In the genomic region with DNA sequence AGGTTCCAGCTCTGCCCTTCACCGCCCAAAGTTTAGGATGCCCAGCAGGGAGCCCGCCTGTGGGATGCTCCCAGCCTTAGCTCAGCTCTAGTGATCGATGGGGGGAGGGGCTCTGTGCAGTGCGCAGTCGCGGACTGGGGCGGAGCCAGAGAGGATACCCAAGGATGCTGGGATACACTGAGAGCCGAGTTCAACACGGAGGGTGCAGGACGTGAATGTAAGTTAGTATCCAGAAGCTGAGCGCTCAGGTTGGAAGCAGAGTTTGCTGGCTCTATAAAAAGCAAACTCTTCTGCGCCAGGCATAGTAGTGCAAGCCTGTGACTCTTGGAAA, we compare ENCODE assay signal across 9 mouse cellular contexts. TPM values are rescaled to one million over a fixed set of nuclear protein-coding genes. Genes with fewer than 3 reads are reported as not detected.
DNase-seq lines count a peak whose midpoint lies in the region; ATAC-seq and TF ChIP-seq lines count a peak whose summit lies in the region.
"Had no signal": no experiment of that assay in that cellular context is flagged by ENCODE, and none has a peak within 500 bp of the region (broad histone marks: within the 10 kb centered on the region; RNA-seq: fewer than 3 reads in every experiment).

A gene (minus strand): TSS at position 99 of the 331 bp plus-strand sequence.

- H3K4me1 ChIP-seq in forebrain, postnatal 0 days (ENCODE audit: insufficient read depth), result peaks cover 14% of the 10 kb centered on the region

- ATAC-seq in forebrain, postnatal 0 days, result peak; percentile 99
- ATAC-seq in CD4-positive, CD25-positive, alpha-beta regulatory T cell, adult 4 months, result no peak
- ATAC-seq: Patski had no signal

- no peaks in the 10 kb centered on the region for H3K27me3 ChIP-seq in forebrain, postnatal 0 days (ENCODE audit: insufficient read depth, low read length)
- H3K27me3 ChIP-seq: Patski had no signal

- H3K9ac ChIP-seq in forebrain, postnatal 0 days, result peak within 1 kb of the TSS; percentile 82

- intact Hi-C loops in heart, postnatal 25 days (cut with DNase I), result no loop called here

- 2% methylated on average over 12 of the region's 12 CpGs for WGBS in forebrain, postnatal 0 days

- DNase-seq in ES-CJ7 (ENCODE audit: low read depth, low spot score), result peak; percentile 93
- peak; percentile 89 to 94 for DNase-seq in cerebellum, adult 18-20 months
- peak; percentile 94 for DNase-seq in forebrain, postnatal 0 days
- peak; percentile 19 for DNase-seq in heart, postnatal 25 days (ENCODE audit: low spot score)
- peak; percentile 88 for DNase-seq in layer of hippocampus, postnatal 36 days
- DNase-seq in lung, postnatal 25 days (ENCODE audit: low spot score), result peak; percentile 32
- peak; percentile 90 for DNase-seq in right cerebral cortex, postnatal 14 days

- H3K4me3 ChIP-seq in forebrain, postnatal 0 days (ENCODE audit: low read depth, low read length), result peak within 1 kb of the TSS; percentile 60

- TF ChIP-seq CTCF in forebrain, postnatal 0 days (IDR thresholded peaks at IDR 0.05; ENCODE audit: low read depth), result peak; percentile 39

- H3K4me2 ChIP-seq in forebrain, postnatal 0 days (ENCODE audit: low read depth), result peak within 1 kb of the TSS; percentile 81

- H3K36me3 ChIP-seq in forebrain, postnatal 0 days (ENCODE audit: insufficient read depth), result no peaks in the 10 kb centered on the region

- no peaks in the 10 kb centered on the region for H3K9me3 ChIP-seq in forebrain, postnatal 0 days (ENCODE audit: low read length)

- H3K27ac ChIP-seq in forebrain, postnatal 0 days (ENCODE audit: low read depth, low read length), result peak within 1 kb of the TSS; percentile 91

RNA-seq across cellular contexts. Expression of the gene that starts here (rescaled TPM):
- total RNA-seq in forebrain, postnatal 0 days (2014; rRNA removed), result 61.9 and 78.1 TPM in 2 replicates
- polyA plus RNA-seq in forebrain, postnatal 0 days (2015; fragmentation: Nextera tagmentation; extraction: Ambion mirVana), result 37.6 and 46.3 TPM in 2 replicates
- total RNA-seq in heart, postnatal 25 days (2021), result under 1 TPM; 0.23 to 0.31 TPM
- 10 to 100 TPM; 23.4 to 26.2 TPM for total RNA-seq in layer of hippocampus, postnatal 36 days (2021)
- 1 to 10 TPM; 1.4 to 1.7 TPM for polyA plus RNA-seq in CD4-positive, CD25-positive, alpha-beta regulatory T cell, adult 4 months (2017; shearing (Covaris generic))

Comparison
In these comparisons a context has a peak if more than half of its experiments do, and no peak if none do; other contexts are left out.
1. RNA of the gene that starts here (total RNA-seq): 61.9 to 78.1 TPM in forebrain, postnatal 0 days and 23.4 to 26.2 TPM in layer of hippocampus, postnatal 36 days; 0.23 to 0.31 TPM in heart, postnatal 25 days; every median in the first group is over 10 times any median in the second.
2. RNA of the gene that starts here (polyA plus RNA-seq): 37.6 to 46.3 TPM in forebrain, postnatal 0 days; 1.4 to 1.7 TPM in CD4-positive, CD25-positive, alpha-beta regulatory T cell, adult 4 months; every median in the first group is over 10 times any median in the second.
3. Peak in DNase-seq in heart, postnatal 25 days; RNA of the gene not detected or under 1 TPM.
4. DNase-seq: peak in every context shown above with its lines; median percentile 94 in forebrain, postnatal 0 days; 93 in ES-CJ7; 92 in cerebellum, adult 18-20 months; 90 in right cerebral cortex, postnatal 14 days; 88 in layer of hippocampus, postnatal 36 days; 32 in lung, postnatal 25 days; 19 in heart, postnatal 25 days.